Mouse (Mus musculus) liver, embryonic 16.5 days (tissue): Measurements from ENCODE around the gene N4bp2. TPM values are rescaled to one million over a fixed set of nuclear protein-coding genes. Genes with fewer than 3 reads are reported as not detected.

ENCODE experiments used
- ATAC-seq: fragments of 200-750 bp; cut with Nextera tagmentation; 2 replicates; pipeline ENCODE4 v1.8.0; 2017; ENCODE audit warnings: low read depth, mild to moderate bottlenecking, moderate number of reproducible peaks, moderate library complexity
- H3K27ac ChIP-seq: fragments of 300-500 bp; sonication (generic); 2 replicates; pipeline ENCODE4 v1.5.1; 2014; ENCODE audit warnings: mild to moderate bottlenecking, low read length
- H3K27me3 ChIP-seq: fragments of 300-500 bp; sonication (generic); 2 replicates; pipeline ENCODE4 v1.6.1; 2014; ENCODE audit warnings: low read depth, low read length, mixed read lengths; ENCODE audit not compliant: control insufficient read depth, insufficient read depth
- H3K36me3 ChIP-seq: fragments of 300-500 bp; sonication (generic); 2 replicates; pipeline ENCODE4 v1.6.1; 2014; ENCODE audit warnings: mild to moderate bottlenecking; ENCODE audit not compliant: control insufficient read depth, insufficient read depth
- H3K4me1 ChIP-seq: fragments of 300-500 bp; sonication (generic); 2 replicates; pipeline ENCODE4 v1.6.1; 2014; ENCODE audit warnings: low read depth, low read length, mixed read lengths; ENCODE audit not compliant: control insufficient read depth
- H3K4me2 ChIP-seq: fragments of 300-500 bp; sonication (generic); 2 replicates; pipeline ENCODE4 v1.6.1; 2014; ENCODE audit warnings: low read depth, low read length, mixed read lengths
- H3K4me3 ChIP-seq: fragments of 300-500 bp; sonication (generic); 2 replicates; pipeline ENCODE4 v1.5.1; 2014; ENCODE audit warnings: low read depth, mild to moderate bottlenecking, low read length
- H3K9ac ChIP-seq: fragments of 300-500 bp; sonication (generic); 2 replicates; pipeline ENCODE4 v1.6.1; 2014; ENCODE audit warnings: low read depth, low read length
- H3K9me3 ChIP-seq: fragments of 300-500 bp; sonication (generic); replicated peaks from 2 replicates; pipeline ENCODE4 v1.6.1; 2016; ENCODE audit warnings: low read length; ENCODE audit not compliant: control insufficient read depth
- WGBS: fragments of 180-500 bp; shearing (Covaris S2); extraction: QIAGEN DNeasy Blood & Tissue Kit; methylation state at CpG from one replicate; pipeline ENCODE4 v1.1.7; 2014; ENCODE audit not compliant: insufficient replicate concordance; 5-methylcytosine and 5-hydroxymethylcytosine counted together
- polyA plus RNA-seq: library from polyadenylated mRNA; unstranded; fragments of >200 nt; fragmentation: Nextera tagmentation; extraction: Ambion mirVana; gene quantifications from 2 replicates; pipeline ENCODE4 v1.2.1, GENCODE M21; 2015

N4bp2 gene
- polyA plus RNA-seq, 1 experiment from 2014 or later, result 7.4 TPM

GRCm38 (mm10) chr5:65831917-65832618, 68.7 kb downstream of the N4bp2 start:
- no peak overlapping the region for H3K27ac ChIP-seq
- H3K9me3 ChIP-seq, result no peaks in the 10 kb centered on the region
- no peaks in the 10 kb centered on the region for H3K36me3 ChIP-seq
- H3K4me2 ChIP-seq, result no peak overlapping the region
- no peaks in the 10 kb centered on the region for H3K27me3 ChIP-seq
- no peak overlapping the region for H3K4me3 ChIP-seq
- ATAC-seq, result no peak; the same call in 1 of the 2 replicates
- no peaks in the 10 kb centered on the region for H3K4me1 ChIP-seq
- 47% methylated on average over 11 of the region's 11 CpGs for WGBS
- no peak overlapping the region for H3K9ac ChIP-seq

GRCm38 (mm10) chr5:65833092-65833491, 69.8 kb downstream of the N4bp2 start:
- Histone ChIP-seq H3K27me3 (no peaks in the 10 kb centered on the region), H3K4me2 (no peak overlapping the region), H3K36me3 (no peaks in the 10 kb centered on the region), H3K4me1 (no peaks in the 10 kb centered on the region), H3K9ac (no peak overlapping the region), H3K27ac (no peak overlapping the region), H3K9me3 (no peaks in the 10 kb centered on the region), H3K4me3 (no peak overlapping the region)
- WGBS, result 78% methylated on average over 3 of the region's 3 CpGs
- ATAC-seq, result no peak

- Histone ChIP-seq H3K4me3 (no peak overlapping the region), H3K27me3 (no peaks in the 10 kb centered on the region), H3K4me2 (no peak overlapping the region), H3K4me1 (no peaks in the 10 kb centered on the region), H3K9me3 (no peaks in the 10 kb centered on the region), H3K27ac (no peak overlapping the region), H3K9ac (no peak overlapping the region), H3K36me3 (no peaks in the 10 kb centered on the region)
- ATAC-seq, result no peak
- 73% methylated on average over 8 of the region's 8 CpGs for WGBS
Observed at GRCm38 (mm10) chr5:65833766-65834498, 70.6 kb downstream of the N4bp2 start.

GRCm38 (mm10) chr5:65838053-65838452, 74.7 kb downstream of the N4bp2 start:
- no peaks in the 10 kb centered on the region for H3K27me3 ChIP-seq
- no peaks in the 10 kb centered on the region for H3K9me3 ChIP-seq
- no peak overlapping the region for H3K4me2 ChIP-seq
- WGBS, result 73% methylated on average over 6 of the region's 6 CpGs
- H3K9ac ChIP-seq, result no peak overlapping the region
- no peaks in the 10 kb centered on the region for H3K4me1 ChIP-seq
- H3K4me3 ChIP-seq, result no peak overlapping the region
- no peak overlapping the region for H3K27ac ChIP-seq
- ATAC-seq, result no peak
- H3K36me3 ChIP-seq, result no peaks in the 10 kb centered on the region

GRCm38 (mm10) chr5:65842947-65843346, 79.6 kb downstream of the N4bp2 start:
- Histone ChIP-seq H3K9me3 (no peaks in the 10 kb centered on the region), H3K27ac (no peak overlapping the region), H3K4me2 (no peak overlapping the region), H3K27me3 (no peaks in the 10 kb centered on the region), H3K4me1 (no peaks in the 10 kb centered on the region), H3K4me3 (no peak overlapping the region), H3K36me3 (no peaks in the 10 kb centered on the region), H3K9ac (no peak overlapping the region)
- no peak for ATAC-seq
- WGBS, result 15% methylated on average over 7 of the region's 7 CpGs

- Histone ChIP-seq H3K36me3 (no peaks in the 10 kb centered on the region), H3K4me2 (no peak overlapping the region), H3K9ac (no peak overlapping the region), H3K27me3 (no peaks in the 10 kb centered on the region), H3K9me3 (no peaks in the 10 kb centered on the region), H3K4me3 (no peak overlapping the region), H3K27ac (no peak overlapping the region), H3K4me1 (no peaks in the 10 kb centered on the region)
- WGBS, result 49% methylated on average over 8 of the region's 8 CpGs
- ATAC-seq, result no peak
Observed at GRCm38 (mm10) chr5:65846534-65846933, 83.2 kb downstream of the N4bp2 start.

- H3K4me2 ChIP-seq, result no peak overlapping the region
- H3K27ac ChIP-seq, result no peak overlapping the region
- no peaks in the 10 kb centered on the region for H3K36me3 ChIP-seq
- H3K9ac ChIP-seq, result no peak overlapping the region
- no peaks in the 10 kb centered on the region for H3K4me1 ChIP-seq
- 66% methylated on average over 3 of the region's 3 CpGs for WGBS
- no peak for ATAC-seq
- H3K4me3 ChIP-seq, result no peak overlapping the region
- H3K27me3 ChIP-seq, result no peaks in the 10 kb centered on the region
- H3K9me3 ChIP-seq, result no peaks in the 10 kb centered on the region
Observed at GRCm38 (mm10) chr5:65846958-65847357, 83.6 kb downstream of the N4bp2 start.

- no peak overlapping the region for H3K4me3 ChIP-seq
- H3K9me3 ChIP-seq, result no peaks in the 10 kb centered on the region
- no peak overlapping the region for H3K9ac ChIP-seq
- no peak overlapping the region for H3K27ac ChIP-seq
- WGBS, result 73% methylated on average over 7 of the region's 7 CpGs
- no peak for ATAC-seq
- H3K27me3 ChIP-seq, result no peaks in the 10 kb centered on the region
- no peaks in the 10 kb centered on the region for H3K36me3 ChIP-seq
- H3K4me2 ChIP-seq, result no peak overlapping the region
- H3K4me1 ChIP-seq, result no peaks in the 10 kb centered on the region
Observed at GRCm38 (mm10) chr5:65847656-65848055, 84.3 kb downstream of the N4bp2 start.

GRCm38 (mm10) chr5:65850765-65851164, 87.4 kb downstream of the N4bp2 start:
- no peaks in the 10 kb centered on the region for H3K36me3 ChIP-seq
- no peak overlapping the region for H3K4me2 ChIP-seq
- H3K9ac ChIP-seq, result no peak overlapping the region
- no peak overlapping the region for H3K4me3 ChIP-seq
- no peak overlapping the region for H3K27ac ChIP-seq
- no peak for ATAC-seq
- no peaks in the 10 kb centered on the region for H3K9me3 ChIP-seq
- no peaks in the 10 kb centered on the region for H3K27me3 ChIP-seq
- 51% methylated on average over 11 of the region's 11 CpGs for WGBS
- H3K4me1 ChIP-seq, result no peaks in the 10 kb centered on the region
